Mouse (Mus musculus) cerebellum, adult 8-10 months (tissue): ENCODE data around the gene Msh4.

Experiments used
- DNase-seq: peaks from one replicate; pipeline ENCODE4 v3.0.0; 2022

Gene Msh4

GRCm38 (mm10) chr3:153906136-153906871 lies at the start of gene Msh4:
Gene Msh4, minus strand, starts transcription at chr3:153906138.
- DNase-seq, result no peak

GRCm38 (mm10) chr3:153948176-153948575 lies 42.2 kb upstream of the Msh4 start:
- no peak for DNase-seq

GRCm38 (mm10) chr3:153947271-153947670 lies 41.3 kb upstream of the Msh4 start:
- DNase-seq, result no peak

- DNase-seq, result peak; percentile 95
Measured at GRCm38 (mm10) chr3:153944335-153944990, 38.5 kb upstream of the Msh4 start, which contains the start of gene Acadm. Gene Acadm, minus strand, starts transcription at chr3:153944632.

- no peak for DNase-seq
Measured at GRCm38 (mm10) chr3:153943901-153944334, 38.0 kb upstream of the Msh4 start.

- no peak for DNase-seq
Measured at GRCm38 (mm10) chr3:153943003-153943640, 37.2 kb upstream of the Msh4 start.

GRCm38 (mm10) chr3:153941613-153942012 lies 35.7 kb upstream of the Msh4 start:
- DNase-seq, result no peak

- no peak for DNase-seq
Measured at GRCm38 (mm10) chr3:153940486-153940885, 34.5 kb upstream of the Msh4 start.

GRCm38 (mm10) chr3:153940021-153940420 lies 34.1 kb upstream of the Msh4 start:
- DNase-seq, result no peak

GRCm38 (mm10) chr3:153937116-153937810 lies 31.3 kb upstream of the Msh4 start:
- DNase-seq, result no peak

GRCm38 (mm10) chr3:153935878-153936277 lies 29.9 kb upstream of the Msh4 start:
- DNase-seq, result no peak

GRCm38 (mm10) chr3:153932461-153932860 lies 26.5 kb upstream of the Msh4 start:
- no peak for DNase-seq

GRCm38 (mm10) chr3:153929526-153929925 lies 23.6 kb upstream of the Msh4 start:
- no peak for DNase-seq

- no peak for DNase-seq
Measured at GRCm38 (mm10) chr3:153926333-153926732, 20.4 kb upstream of the Msh4 start.

- DNase-seq, result no peak
Measured at GRCm38 (mm10) chr3:153921147-153921910, 15.4 kb upstream of the Msh4 start.

GRCm38 (mm10) chr3:153917200-153917599 lies 11.3 kb upstream of the Msh4 start:
- DNase-seq, result no peak

- no peak for DNase-seq
Measured at GRCm38 (mm10) chr3:153913510-153914243, 7.7 kb upstream of the Msh4 start.

GRCm38 (mm10) chr3:153912546-153913509 lies 6.9 kb upstream of the Msh4 start, which contains the start of gene Rabggtb:
Gene Rabggtb, minus strand, starts transcription at chr3:153913009.
- DNase-seq, result peak; percentile 94

- DNase-seq, result no peak
Measured at GRCm38 (mm10) chr3:153911882-153912440, 6.0 kb upstream of the Msh4 start.
